Mouse (Mus musculus) lung, embryonic 14.5 days (tissue): Measurements from ENCODE around the gene Mtus2. TPM values are rescaled to one million over a fixed set of nuclear protein-coding genes. Genes with fewer than 3 reads are reported as not detected.

Experiments used
- ATAC-seq: fragments of 200-750 bp; cut with Nextera tagmentation; 2 replicates; pipeline ENCODE4 v1.8.0; 2017; ENCODE audit warnings: mild to moderate bottlenecking, moderate TSS enrichment, moderate library complexity; ENCODE audit not compliant: insufficient read depth
- DNase-seq: peaks from one replicate; pipeline ENCODE4 v3.0.0-alpha.2; 2015
- H3K27ac ChIP-seq: fragments of 300-500 bp; sonication (generic); 2 replicates; pipeline ENCODE4 v1.5.1; 2014; ENCODE audit warnings: low read depth, mild to moderate bottlenecking, moderate library complexity
- H3K27me3 ChIP-seq: fragments of 300-500 bp; sonication (generic); 2 replicates; pipeline ENCODE4 v1.6.1; 2014; ENCODE audit warnings: low read length, control low read depth; ENCODE audit not compliant: insufficient read depth
- H3K36me3 ChIP-seq: fragments of 300-500 bp; sonication (generic); 2 replicates; pipeline ENCODE4 v1.6.1; 2014; ENCODE audit warnings: control low read depth; ENCODE audit not compliant: insufficient read depth
- H3K4me1 ChIP-seq: fragments of 300-500 bp; sonication (generic); 2 replicates; pipeline ENCODE4 v1.6.1; 2014; ENCODE audit warnings: antibody characterized with exemption, control low read depth; ENCODE audit not compliant: insufficient read depth
- H3K4me2 ChIP-seq: fragments of 300-500 bp; sonication (generic); 2 replicates; pipeline ENCODE4 v1.6.1; 2014; ENCODE audit warnings: mild to moderate bottlenecking
- H3K4me3 ChIP-seq: fragments of 300-500 bp; sonication (generic); 2 replicates; pipeline ENCODE4 v1.5.1; 2014; ENCODE audit warnings: low read depth, low read length
- H3K9ac ChIP-seq: fragments of 300-500 bp; sonication (generic); 2 replicates; pipeline ENCODE4 v1.6.1; 2014
- H3K9me3 ChIP-seq: fragments of 300-500 bp; sonication (generic); 2 replicates; pipeline ENCODE4 v1.6.1; 2016; ENCODE audit warnings: low read depth, low read length, control low read depth
- CTCF ChIP-seq: IDR thresholded peaks from 2 replicates; pipeline ENCODE4 v1.5.1; 2016; ENCODE audit warnings: antibody characterized with exemption, low read depth
- WGBS: fragments of 180-500 bp; shearing (Covaris S2); extraction: QIAGEN DNeasy Blood & Tissue Kit; methylation state at CpG from one replicate; pipeline ENCODE4 v1.1.7; 2014; 5-methylcytosine and 5-hydroxymethylcytosine counted together
- polyA plus RNA-seq: library from polyadenylated mRNA; unstranded; fragments of >200 nt; fragmentation: Nextera tagmentation; extraction: Ambion mirVana; gene quantifications from 2 replicates; pipeline ENCODE4 v1.2.1, GENCODE M21; 2014

Gene Mtus2
- polyA plus RNA-seq, 1 experiment from 2014 or later: 5.7 TPM

DNA sequence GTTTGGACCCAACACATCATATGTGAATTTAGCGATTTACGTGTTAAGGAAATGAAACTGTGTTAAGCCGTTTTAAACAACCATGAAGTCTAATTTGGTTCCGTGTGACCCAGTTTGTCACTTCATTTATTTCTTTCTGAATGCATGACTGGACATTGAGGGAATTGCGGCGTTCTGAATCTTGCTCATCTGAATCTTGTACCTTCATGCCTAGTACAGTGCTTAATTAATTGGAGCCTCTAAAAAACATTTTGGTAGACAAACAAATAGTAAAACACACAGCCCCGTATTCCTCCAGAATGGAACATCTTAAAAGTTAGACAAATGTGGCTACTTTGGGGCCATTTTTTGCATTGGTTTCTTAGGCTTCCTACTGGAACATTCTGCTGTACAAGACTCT, 84.5 kb downstream of the Mtus2 start:
- no peak overlapping the region for H3K27ac ChIP-seq
- no peak for TF ChIP-seq CTCF
- no peak overlapping the region for H3K9ac ChIP-seq
- ATAC-seq (no peak), DNase-seq (no peak)
- H3K4me3 ChIP-seq: no peak overlapping the region
- H3K4me2 ChIP-seq: no peak overlapping the region
- 91% methylated on average over 7 of the region's 7 CpGs for WGBS
- H3K4me1 ChIP-seq: no peaks in the 10 kb centered on the region
- H3K36me3 ChIP-seq: no peaks in the 10 kb centered on the region
- no peaks in the 10 kb centered on the region for H3K27me3 ChIP-seq
- no peaks in the 10 kb centered on the region for H3K9me3 ChIP-seq

DNA sequence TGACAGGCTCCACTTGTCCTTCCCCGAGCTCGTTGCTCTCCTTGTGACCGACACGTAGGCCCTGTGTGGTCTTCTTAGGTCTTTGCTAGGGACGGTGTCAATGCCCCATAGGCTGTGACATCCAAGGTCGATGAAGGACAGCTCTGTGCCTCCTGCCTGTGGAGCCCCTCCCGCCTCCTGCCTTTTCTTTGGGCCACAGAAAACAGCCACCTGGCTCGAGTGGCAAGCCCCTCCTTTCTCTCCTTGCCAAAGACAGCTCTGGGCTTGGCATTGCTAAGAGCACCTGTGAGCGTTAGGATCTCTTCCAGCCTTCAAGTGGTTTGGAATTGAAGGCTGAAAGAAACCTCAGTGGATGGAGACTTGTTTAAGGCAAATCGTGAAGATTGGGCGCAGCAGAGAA, 91.1 kb downstream of the Mtus2 start:
- no peak for TF ChIP-seq CTCF
- Histone ChIP-seq H3K27ac (no peak overlapping the region), H3K27me3 (no peaks in the 10 kb centered on the region), H3K9ac (no peak overlapping the region), H3K4me3 (no peak overlapping the region), H3K9me3 (no peaks in the 10 kb centered on the region), H3K4me2 (no peak overlapping the region), H3K4me1 (no peaks in the 10 kb centered on the region), H3K36me3 (no peaks in the 10 kb centered on the region)
- ATAC-seq: no peak
- DNase-seq: no peak
- 74% methylated on average over 11 of the region's 11 CpGs for WGBS

DNA sequence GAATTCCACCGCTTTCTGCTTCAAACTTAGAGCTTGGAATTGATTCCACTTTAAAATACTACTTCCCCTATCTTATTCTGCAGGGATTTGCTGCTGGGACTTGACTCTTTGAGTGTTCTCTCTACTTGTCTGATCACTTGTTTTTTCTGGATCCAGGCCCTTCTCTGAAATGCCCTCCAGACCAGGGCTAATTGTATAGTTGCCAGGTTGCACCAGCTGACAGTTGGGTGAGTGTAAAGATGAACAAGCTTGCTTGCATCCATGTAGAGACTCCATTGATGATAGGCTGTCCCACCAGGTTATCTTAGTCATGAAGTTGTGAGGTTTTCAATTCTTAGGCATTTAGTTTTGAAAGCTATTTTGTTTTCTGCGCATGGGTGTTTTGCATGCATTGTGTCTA, 92.2 kb downstream of the Mtus2 start:
- no peak for ATAC-seq
- no peak for TF ChIP-seq CTCF
- H3K4me2 ChIP-seq: no peak overlapping the region

DNA sequence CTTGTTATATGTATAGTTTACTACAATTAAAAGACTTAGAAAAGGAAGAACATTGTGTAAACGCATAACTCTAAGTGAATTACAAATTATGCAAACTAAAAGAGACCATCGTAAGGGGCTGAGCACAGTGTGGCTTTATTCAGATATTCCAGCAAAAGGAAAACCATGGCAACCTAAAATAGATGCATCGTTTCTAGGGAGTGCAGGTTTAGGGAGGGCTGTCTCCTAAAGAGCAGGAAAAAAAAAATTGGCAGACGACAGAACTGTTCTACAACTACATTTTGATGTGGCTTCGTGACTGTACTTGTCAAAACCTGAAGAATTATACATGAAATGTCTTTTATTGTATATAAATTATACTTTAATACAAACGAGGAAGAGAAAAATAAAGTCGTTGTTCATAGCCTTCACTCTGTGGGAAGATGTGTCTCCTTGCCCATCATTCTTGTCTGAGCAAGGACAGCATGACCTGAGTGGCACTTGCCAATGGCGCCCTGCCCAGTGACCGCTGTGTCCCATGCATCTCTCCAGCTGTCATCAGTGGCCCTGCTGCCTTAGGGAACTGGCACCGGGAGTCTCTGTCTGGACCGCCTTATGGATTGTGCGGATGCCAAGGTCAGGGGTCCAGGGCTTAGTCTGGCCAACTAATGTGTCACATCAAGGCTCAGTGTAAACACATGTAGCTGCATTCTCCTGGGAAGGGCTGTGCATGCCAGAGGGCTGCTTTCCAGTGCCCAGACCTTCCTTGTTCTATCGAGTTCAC, 95.9 kb downstream of the Mtus2 start:
- Histone ChIP-seq H3K27ac (no peak overlapping the region), H3K9me3 (no peaks in the 10 kb centered on the region), H3K9ac (no peak overlapping the region), H3K27me3 (no peaks in the 10 kb centered on the region), H3K4me1 (no peaks in the 10 kb centered on the region), H3K4me2 (no peak overlapping the region), H3K36me3 (no peaks in the 10 kb centered on the region), H3K4me3 (no peak overlapping the region)
- no peak for TF ChIP-seq CTCF
- no peak for ATAC-seq
- 58% methylated on average over 13 of the region's 13 CpGs for WGBS
- DNase-seq: no peak

More for the DNA sequence above, 92.2 kb downstream of the Mtus2 start:
- Histone ChIP-seq H3K4me3 (no peak overlapping the region), H3K27me3 (no peaks in the 10 kb centered on the region), H3K27ac (no peak overlapping the region), H3K9ac (no peak overlapping the region), H3K9me3 (no peaks in the 10 kb centered on the region), H3K4me1 (no peaks in the 10 kb centered on the region), H3K36me3 (no peaks in the 10 kb centered on the region)
- 92% methylated on average over 2 of the region's 2 CpGs for WGBS
- no peak for DNase-seq

DNA sequence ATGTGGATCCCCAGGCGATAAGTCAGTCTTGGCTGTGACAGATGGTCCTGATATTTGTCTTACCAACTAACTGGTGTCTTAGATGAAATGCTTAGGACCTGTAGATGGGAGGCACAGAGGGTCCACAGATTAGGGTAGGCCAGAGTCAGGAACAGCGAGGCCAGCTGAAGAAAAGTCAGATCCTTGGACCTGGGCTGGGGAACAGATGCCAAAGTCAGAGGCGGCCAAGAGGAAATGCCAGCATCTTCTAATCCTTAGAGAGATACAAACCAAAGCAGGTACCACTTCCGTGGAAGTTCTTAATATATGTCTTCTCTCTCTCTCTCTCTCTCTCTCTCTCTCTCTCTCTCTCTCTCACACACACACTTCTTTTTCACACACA, 96.5 kb downstream of the Mtus2 start:
- Histone ChIP-seq H3K27ac (no peak overlapping the region), H3K9ac (no peak overlapping the region), H3K36me3 (no peaks in the 10 kb centered on the region), H3K4me3 (no peak overlapping the region), H3K9me3 (no peaks in the 10 kb centered on the region), H3K4me1 (no peaks in the 10 kb centered on the region), H3K27me3 (no peaks in the 10 kb centered on the region), H3K4me2 (no peak overlapping the region)
- no peak for TF ChIP-seq CTCF
- ATAC-seq (no peak), DNase-seq (no peak)
- 59% methylated on average over 4 of the region's 4 CpGs for WGBS

DNA sequence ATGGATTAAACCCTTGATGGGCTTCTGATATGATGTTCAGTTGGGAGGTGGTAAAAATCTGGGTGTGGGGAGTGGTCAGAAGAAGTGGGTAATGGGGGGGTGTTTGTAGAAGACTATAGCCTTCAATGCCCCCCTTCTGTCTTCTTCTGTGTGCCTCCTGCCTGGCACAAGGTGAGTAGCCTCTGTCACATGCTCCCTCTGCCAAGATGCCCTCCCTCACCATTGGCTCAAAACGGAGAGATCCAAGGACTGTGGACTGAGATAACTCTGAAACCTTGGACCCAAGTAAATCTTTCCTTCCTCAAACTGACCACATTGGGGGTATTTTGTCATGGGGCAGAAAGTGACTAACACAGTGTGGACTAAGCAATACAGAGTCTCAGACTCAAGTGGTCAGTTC, 99.7 kb downstream of the Mtus2 start:
- no peak for TF ChIP-seq CTCF
- no peaks in the 10 kb centered on the region for H3K27me3 ChIP-seq
- no peak for DNase-seq
- no peaks in the 10 kb centered on the region for H3K9me3 ChIP-seq
- H3K4me2 ChIP-seq: no peak overlapping the region
- no peak overlapping the region for H3K9ac ChIP-seq
- no peaks in the 10 kb centered on the region for H3K4me1 ChIP-seq
- H3K4me3 ChIP-seq: no peak overlapping the region
- ATAC-seq: no peak
- no peaks in the 10 kb centered on the region for H3K36me3 ChIP-seq
- no peak overlapping the region for H3K27ac ChIP-seq
- WGBS: 58% methylated on average over 1 of the region's 1 CpGs

DNA sequence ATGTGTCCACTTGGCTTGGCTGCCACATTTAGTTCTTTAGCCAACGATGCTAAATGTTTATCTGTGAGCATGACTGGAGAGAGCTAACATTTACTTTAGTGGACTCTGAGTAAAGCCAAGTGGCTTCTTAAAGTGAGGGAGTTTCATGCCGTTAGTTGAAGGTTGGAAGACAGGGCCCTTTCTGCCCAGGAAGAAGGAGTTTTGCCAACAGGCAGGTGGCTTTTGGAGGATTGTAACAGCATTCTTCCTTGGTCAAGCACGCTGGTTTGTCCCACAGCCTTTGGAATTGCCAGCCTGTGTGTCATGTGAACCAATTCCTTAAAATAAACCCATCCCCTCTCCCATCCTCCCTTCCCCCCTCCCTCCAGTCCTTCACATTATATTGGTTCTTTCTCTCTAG, 100.3 kb downstream of the Mtus2 start:
- H3K9me3 ChIP-seq: no peaks in the 10 kb centered on the region
- TF ChIP-seq CTCF: no peak
- H3K27ac ChIP-seq: no peak overlapping the region
- no peaks in the 10 kb centered on the region for H3K4me1 ChIP-seq
- H3K27me3 ChIP-seq: no peaks in the 10 kb centered on the region
- H3K9ac ChIP-seq: no peak overlapping the region
- ATAC-seq: no peak
- H3K4me3 ChIP-seq: no peak overlapping the region
- no peak for DNase-seq
- 52% methylated on average over 3 of the region's 3 CpGs for WGBS
- no peak overlapping the region for H3K4me2 ChIP-seq
- H3K36me3 ChIP-seq: no peaks in the 10 kb centered on the region
